Mouse (Mus musculus): ENCODE results near the gene Inpp5b. TPM values are rescaled to one million over a fixed set of nuclear protein-coding genes. Genes with fewer than 3 reads are reported as not detected.
"Not testable (repeated sequence)": the region's sequence is repeated elsewhere in the genome, so short reads cannot be mapped to it uniquely, and the experiment has no call there.

Inpp5b gene
- polyA plus RNA-seq, 1 experiment from 2014 or later, result 43.2 TPM

GRCm38 (mm10) chr4:124712618-124713017, 29.0 kb upstream of the Inpp5b start:
- peak overlapping the region; percentile 23 for H3K4me2 ChIP-seq
- ATAC-seq (ENCODE audit: low read depth), result peak; percentile 73

GRCm38 (mm10) chr4:124713850-124714249, 27.8 kb upstream of the Inpp5b start:
- Histone ChIP-seq H3K4me1 (replicated peaks) (peaks cover 65% of the 10 kb centered on the region), H3K36me3 (peaks cover 32% of the 10 kb centered on the region), H3K4me2 (peak overlapping the region; percentile 82; the same call in 1 of the 2 replicates), H3K27ac (peak overlapping the region; percentile 63)
- DNase-seq; H3K27me3 ChIP-seq; H3K9me3 ChIP-seq (replicated peaks); ATAC-seq (ENCODE audit: low read depth); H3K9ac ChIP-seq; H3K4me3 ChIP-seq (replicated peaks): not testable (repeated sequence)
- WGBS (ENCODE audit: insufficient replicate concordance), result 75% methylated on average over 5 of the region's 5 CpGs

More at GRCm38 (mm10) chr4:124712618-124713017, 29.0 kb upstream of the Inpp5b start:
- Histone ChIP-seq H3K4me3 (replicated peaks) (no peak overlapping the region), H3K27ac (peak overlapping the region; percentile 65), H3K9ac (no peak overlapping the region), H3K27me3 (no peaks in the 10 kb centered on the region), H3K36me3 (peaks cover 22% of the 10 kb centered on the region), H3K9me3 (replicated peaks) (no peaks in the 10 kb centered on the region), H3K4me1 (replicated peaks) (peaks cover 77% of the 10 kb centered on the region)
- 50% methylated on average over 6 of the region's 6 CpGs for WGBS (ENCODE audit: insufficient replicate concordance)
- peak; percentile 67 for DNase-seq

GRCm38 (mm10) chr4:124714545-124715481, 26.8 kb upstream of the Inpp5b start, which contains the start of gene Sf3a3:
Gene Sf3a3, plus strand, starts transcription at chr4:124714776.
- H3K4me1 ChIP-seq (replicated peaks), result peaks cover 55% of the 10 kb centered on the region

GRCm38 (mm10) chr4:124719101-124719500, 22.5 kb upstream of the Inpp5b start:
- Histone ChIP-seq H3K9ac (no peak overlapping the region), H3K4me1 (replicated peaks) (peaks cover 19% of the 10 kb centered on the region), H3K27me3 (no peaks in the 10 kb centered on the region), H3K4me2 (no peak overlapping the region), H3K36me3 (peaks cover 83% of the 10 kb centered on the region), H3K9me3 (replicated peaks) (no peaks in the 10 kb centered on the region), H3K27ac (no peak overlapping the region), H3K4me3 (replicated peaks) (no peak overlapping the region)
- DNase-seq (no peak), ATAC-seq (ENCODE audit: low read depth) (no peak)
- 90% methylated on average over 4 of the region's 4 CpGs for WGBS (ENCODE audit: insufficient replicate concordance)

More at GRCm38 (mm10) chr4:124714545-124715481, 26.8 kb upstream of the Inpp5b start, which contains the start of gene Sf3a3:
- Histone ChIP-seq H3K27me3 (no peaks in the 10 kb centered on the region), H3K4me2 (peak within 1 kb of the TSS; percentile 82), H3K9ac (peak within 1 kb of the TSS; percentile 96), H3K27ac (peak within 1 kb of the TSS; percentile 85), H3K9me3 (replicated peaks) (no peaks in the 10 kb centered on the region), H3K4me3 (replicated peaks) (peak within 1 kb of the TSS; percentile 96), H3K36me3 (peaks cover 42% of the 10 kb centered on the region)
- peak; percentile 85 for ATAC-seq (ENCODE audit: low read depth)
- DNase-seq, result peak; percentile 89
- WGBS (ENCODE audit: insufficient replicate concordance), result under 1% methylated on average over 57 of the region's 57 CpGs

GRCm38 (mm10) chr4:124726121-124726520, 15.5 kb upstream of the Inpp5b start:
- H3K9ac ChIP-seq, result no peak overlapping the region
- no peak for DNase-seq
- no peaks in the 10 kb centered on the region for H3K27me3 ChIP-seq
- H3K4me3 ChIP-seq (replicated peaks), result no peak overlapping the region
- ATAC-seq (ENCODE audit: low read depth), result no peak
- no peaks in the 10 kb centered on the region for H3K9me3 ChIP-seq (replicated peaks)
- H3K27ac ChIP-seq, result no peak overlapping the region
- H3K4me1 ChIP-seq (replicated peaks), result no peaks in the 10 kb centered on the region
- peaks cover 100% of the 10 kb centered on the region for H3K36me3 ChIP-seq
- no peak overlapping the region for H3K4me2 ChIP-seq
- 89% methylated on average over 6 of the region's 6 CpGs for WGBS (ENCODE audit: insufficient replicate concordance)

GRCm38 (mm10) chr4:124736952-124737351, 4.7 kb upstream of the Inpp5b start:
- H3K9ac ChIP-seq, result no peak overlapping the region
- no peak for ATAC-seq (ENCODE audit: low read depth)
- no peak overlapping the region for H3K4me3 ChIP-seq (replicated peaks)
- no peak for DNase-seq
- no peaks in the 10 kb centered on the region for H3K9me3 ChIP-seq (replicated peaks)
- WGBS (ENCODE audit: insufficient replicate concordance), result 60% methylated on average over 2 of the region's 2 CpGs
- H3K4me1 ChIP-seq (replicated peaks), result peaks cover 23% of the 10 kb centered on the region
- H3K36me3 ChIP-seq, result peaks cover 18% of the 10 kb centered on the region
- no peak overlapping the region for H3K27ac ChIP-seq
- H3K27me3 ChIP-seq, result no peaks in the 10 kb centered on the region
- H3K4me2 ChIP-seq, result no peak overlapping the region

- 72% methylated on average over 5 of the region's 5 CpGs for WGBS (ENCODE audit: insufficient replicate concordance)
- Histone ChIP-seq H3K27ac (no peak overlapping the region), H3K4me1 (replicated peaks) (peaks cover 28% of the 10 kb centered on the region), H3K36me3 (peaks cover 13% of the 10 kb centered on the region), H3K27me3 (no peaks in the 10 kb centered on the region), H3K9me3 (replicated peaks) (no peaks in the 10 kb centered on the region), H3K4me2 (no peak overlapping the region), H3K4me3 (replicated peaks) (no peak overlapping the region), H3K9ac (no peak overlapping the region)
- DNase-seq (no peak), ATAC-seq (ENCODE audit: low read depth) (no peak)
Observed at GRCm38 (mm10) chr4:124737486-124737885, 4.2 kb upstream of the Inpp5b start.

GRCm38 (mm10) chr4:124738013-124738412, 3.6 kb upstream of the Inpp5b start:
- WGBS (ENCODE audit: insufficient replicate concordance), result 39% methylated on average over 4 of the region's 4 CpGs
- Histone ChIP-seq H3K9me3 (replicated peaks) (no peaks in the 10 kb centered on the region), H3K4me1 (replicated peaks) (peaks cover 33% of the 10 kb centered on the region), H3K36me3 (peaks cover 8% of the 10 kb centered on the region), H3K4me2 (no peak overlapping the region), H3K27ac (no peak overlapping the region), H3K4me3 (replicated peaks) (no peak overlapping the region), H3K27me3 (no peaks in the 10 kb centered on the region), H3K9ac (no peak overlapping the region)
- no peak for DNase-seq
- no peak for ATAC-seq (ENCODE audit: low read depth)

GRCm38 (mm10) chr4:124738783-124739182, 2.9 kb upstream of the Inpp5b start:
- DNase-seq, result no peak
- peaks cover under 1% of the 10 kb centered on the region; the same call in 1 of the 2 replicates for H3K36me3 ChIP-seq
- H3K4me1 ChIP-seq (replicated peaks), result peaks cover 37% of the 10 kb centered on the region
- WGBS (ENCODE audit: insufficient replicate concordance), result 56% methylated on average over 1 of the region's 1 CpGs
- H3K9me3 ChIP-seq (replicated peaks), result no peaks in the 10 kb centered on the region
- no peak for ATAC-seq (ENCODE audit: low read depth)
- H3K4me3 ChIP-seq (replicated peaks), result no peak overlapping the region
- H3K27ac ChIP-seq, result no peak overlapping the region
- no peaks in the 10 kb centered on the region for H3K27me3 ChIP-seq
- H3K9ac ChIP-seq, result no peak overlapping the region
- H3K4me2 ChIP-seq, result no peak overlapping the region

- H3K27ac ChIP-seq, result no peak overlapping the region
- WGBS (ENCODE audit: insufficient replicate concordance), result 74% methylated on average over 11 of the region's 11 CpGs
- no peaks in the 10 kb centered on the region for H3K9me3 ChIP-seq (replicated peaks)
- DNase-seq (no peak), ATAC-seq (ENCODE audit: low read depth) (no peak)
- no peaks in the 10 kb centered on the region for H3K27me3 ChIP-seq
- no peak overlapping the region for H3K4me3 ChIP-seq (replicated peaks)
- H3K36me3 ChIP-seq, result no peaks in the 10 kb centered on the region
- H3K4me2 ChIP-seq, result 0 out of 2 replicates have a peak overlapping the region, but pooled peaks have one; percentile 2
- H3K9ac ChIP-seq, result no peak overlapping the region
- peaks cover 36% of the 10 kb centered on the region for H3K4me1 ChIP-seq (replicated peaks)
Observed at GRCm38 (mm10) chr4:124742839-124743238, 1.2 kb downstream of the Inpp5b start.

GRCm38 (mm10) chr4:124746577-124746976, 4.9 kb downstream of the Inpp5b start:
- Histone ChIP-seq H3K9me3 (replicated peaks) (no peaks in the 10 kb centered on the region), H3K4me3 (replicated peaks) (no peak overlapping the region), H3K27me3 (no peaks in the 10 kb centered on the region), H3K36me3 (no peaks in the 10 kb centered on the region), H3K27ac (no peak overlapping the region), H3K4me2 (no peak overlapping the region), H3K9ac (no peak overlapping the region), H3K4me1 (replicated peaks) (peaks cover 49% of the 10 kb centered on the region)
- WGBS (ENCODE audit: insufficient replicate concordance), result 66% methylated on average over 7 of the region's 7 CpGs
- no peak for ATAC-seq (ENCODE audit: low read depth)
- DNase-seq, result no peak

All from liver, embryonic 13.5 days (tissue).